Mouse (Mus musculus): ENCODE results near the gene Mrpl23. TPM values are rescaled to one million over a fixed set of nuclear protein-coding genes. Genes with fewer than 3 reads are reported as not detected.

Gene Mrpl23
- polyA plus RNA-seq, 1 experiment: 72.2 TPM

GRCm38 (mm10) chr7:142547874-142548273 lies 15.4 kb downstream of the Mrpl23 start:
- TF ChIP-seq USF1 (IDR thresholded peaks at IDR 0.05; ENCODE audit: low read depth) (no peak), MYOD1 (IDR thresholded peaks at IDR 0.05; ENCODE audit: control insufficient read depth, insufficient read length, low read depth) (no peak), MAX (IDR thresholded peaks at IDR 0.05) (no peak), FOSL1 (IDR thresholded peaks at IDR 0.05; ENCODE audit: insufficient read depth, low read length, poor library complexity, severe bottlenecking) (no peak), CEBPB (IDR thresholded peaks at IDR 0.05; ENCODE audit: low read depth) (no peak), MYOG (IDR thresholded peaks at IDR 0.05; ENCODE audit: control insufficient read depth, extremely low read depth, insufficient read length) (no peak), CTCF (IDR thresholded peaks at IDR 0.05; ENCODE audit: control insufficient read depth, insufficient read depth, insufficient read length) (no peak)
- Histone ChIP-seq H3K27me3 (ENCODE audit: control insufficient read depth, insufficient read depth, insufficient read length) (no peaks in the 10 kb centered on the region), H3K36me3 (ENCODE audit: control insufficient read depth, insufficient read depth) (no peaks in the 10 kb centered on the region), H3K79me2 (ENCODE audit: control insufficient read depth, insufficient read depth) (no peaks in the 10 kb centered on the region), H3K4me3 (ENCODE audit: insufficient read depth, poor library complexity, severe bottlenecking) (no peak overlapping the region), H3K79me3 (ENCODE audit: low read depth) (no peaks in the 10 kb centered on the region), H3ac (ENCODE audit: control insufficient read depth, insufficient read length, low read depth) (no peak overlapping the region)

- Histone ChIP-seq H3K79me3 (ENCODE audit: low read depth) (no peaks in the 10 kb centered on the region), H3K27me3 (ENCODE audit: control insufficient read depth, insufficient read depth, insufficient read length) (no peaks in the 10 kb centered on the region), H3ac (ENCODE audit: control insufficient read depth, insufficient read length, low read depth) (no peak overlapping the region), H3K36me3 (ENCODE audit: control insufficient read depth, insufficient read depth) (no peaks in the 10 kb centered on the region), H3K79me2 (ENCODE audit: control insufficient read depth, insufficient read depth) (no peaks in the 10 kb centered on the region), H3K4me3 (ENCODE audit: insufficient read depth, poor library complexity, severe bottlenecking) (no peak overlapping the region)
- TF ChIP-seq MYOG (IDR thresholded peaks at IDR 0.05; ENCODE audit: control insufficient read depth, extremely low read depth, insufficient read length) (no peak), MAX (IDR thresholded peaks at IDR 0.05) (no peak), CEBPB (IDR thresholded peaks at IDR 0.05; ENCODE audit: low read depth) (no peak), USF1 (IDR thresholded peaks at IDR 0.05; ENCODE audit: low read depth) (no peak), FOSL1 (IDR thresholded peaks at IDR 0.05; ENCODE audit: insufficient read depth, low read length, poor library complexity, severe bottlenecking) (no peak), MYOD1 (IDR thresholded peaks at IDR 0.05; ENCODE audit: control insufficient read depth, insufficient read length, low read depth) (no peak), CTCF (IDR thresholded peaks at IDR 0.05; ENCODE audit: control insufficient read depth, insufficient read depth, insufficient read length) (no peak)
Measured at GRCm38 (mm10) chr7:142548706-142549105, 16.2 kb downstream of the Mrpl23 start.

DNA sequence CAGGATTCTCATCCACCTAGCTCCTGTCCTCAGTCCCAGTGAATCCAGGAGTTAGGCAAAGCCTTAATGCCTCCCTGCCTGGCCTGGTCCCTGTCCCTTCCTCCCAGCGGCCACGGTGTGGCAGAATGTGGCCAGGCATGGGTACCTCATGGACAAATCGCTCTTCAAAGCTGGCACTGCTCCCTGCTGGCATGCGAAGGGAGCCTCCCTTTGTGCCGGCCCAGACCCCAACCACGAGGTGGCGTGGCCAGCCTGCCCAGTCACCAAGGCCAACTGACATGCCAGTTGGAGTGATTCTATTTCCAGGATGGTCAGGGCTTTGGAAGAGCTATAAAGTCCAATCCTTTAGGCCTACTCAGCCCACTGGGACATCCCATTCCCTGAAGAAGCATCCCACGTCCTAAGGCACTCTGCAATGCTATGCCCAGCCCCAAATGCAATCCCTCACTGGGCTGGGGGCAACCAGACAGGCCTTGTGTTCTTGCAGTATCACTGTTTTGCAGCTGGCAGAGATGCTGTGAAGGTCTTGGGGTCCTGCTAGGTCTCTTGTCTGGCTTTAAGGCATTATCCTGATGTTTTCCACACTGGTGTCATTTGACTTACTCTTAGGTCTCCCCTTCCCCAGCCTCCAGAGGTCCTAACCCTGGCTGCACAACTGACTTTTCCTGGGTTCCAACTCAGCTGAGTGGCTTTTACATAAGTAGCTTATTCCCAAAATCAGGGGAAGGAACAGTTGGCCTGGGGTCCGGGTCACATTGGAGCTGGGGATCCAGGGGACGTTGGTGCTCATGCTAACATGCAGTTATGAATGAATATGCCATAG lies 17.7 kb downstream of the Mrpl23 start:
- Histone ChIP-seq H3K27me3 (ENCODE audit: control insufficient read depth, insufficient read depth, insufficient read length) (no peaks in the 10 kb centered on the region), H3K4me3 (ENCODE audit: insufficient read depth, poor library complexity, severe bottlenecking) (no peak overlapping the region), H3K79me3 (ENCODE audit: low read depth) (no peaks in the 10 kb centered on the region), H3K79me2 (ENCODE audit: control insufficient read depth, insufficient read depth) (no peaks in the 10 kb centered on the region), H3K36me3 (ENCODE audit: control insufficient read depth, insufficient read depth) (no peaks in the 10 kb centered on the region), H3ac (ENCODE audit: control insufficient read depth, insufficient read length, low read depth) (peak overlapping the region; percentile 31)
- no peak for TF ChIP-seq USF1 (IDR thresholded peaks at IDR 0.05; ENCODE audit: low read depth)
- TF ChIP-seq CEBPB (IDR thresholded peaks at IDR 0.05; ENCODE audit: low read depth): no peak
- peak; percentile 60 for TF ChIP-seq MAX (IDR thresholded peaks at IDR 0.05)
- TF ChIP-seq MYOD1 (IDR thresholded peaks at IDR 0.05; ENCODE audit: control insufficient read depth, insufficient read length, low read depth): no peak
- no peak for TF ChIP-seq FOSL1 (IDR thresholded peaks at IDR 0.05; ENCODE audit: insufficient read depth, low read length, poor library complexity, severe bottlenecking)
- no peak for TF ChIP-seq MYOG (IDR thresholded peaks at IDR 0.05; ENCODE audit: control insufficient read depth, extremely low read depth, insufficient read length)
- TF ChIP-seq CTCF (IDR thresholded peaks at IDR 0.05; ENCODE audit: control insufficient read depth, insufficient read depth, insufficient read length): peak; percentile 93

- no peak overlapping the region for H3K4me3 ChIP-seq (ENCODE audit: insufficient read depth, poor library complexity, severe bottlenecking)
- TF ChIP-seq USF1 (IDR thresholded peaks at IDR 0.05; ENCODE audit: low read depth) (no peak), MYOD1 (IDR thresholded peaks at IDR 0.05; ENCODE audit: control insufficient read depth, insufficient read length, low read depth) (peak; percentile 84)
- H3K79me2 ChIP-seq (ENCODE audit: control insufficient read depth, insufficient read depth): no peaks in the 10 kb centered on the region
- H3K79me3 ChIP-seq (ENCODE audit: low read depth): no peaks in the 10 kb centered on the region
- H3ac ChIP-seq (ENCODE audit: control insufficient read depth, insufficient read length, low read depth): no peak overlapping the region
- no peaks in the 10 kb centered on the region for H3K36me3 ChIP-seq (ENCODE audit: control insufficient read depth, insufficient read depth)
- H3K27me3 ChIP-seq (ENCODE audit: control insufficient read depth, insufficient read depth, insufficient read length): no peaks in the 10 kb centered on the region
Measured at GRCm38 (mm10) chr7:142550935-142551373, 18.5 kb downstream of the Mrpl23 start.

DNA sequence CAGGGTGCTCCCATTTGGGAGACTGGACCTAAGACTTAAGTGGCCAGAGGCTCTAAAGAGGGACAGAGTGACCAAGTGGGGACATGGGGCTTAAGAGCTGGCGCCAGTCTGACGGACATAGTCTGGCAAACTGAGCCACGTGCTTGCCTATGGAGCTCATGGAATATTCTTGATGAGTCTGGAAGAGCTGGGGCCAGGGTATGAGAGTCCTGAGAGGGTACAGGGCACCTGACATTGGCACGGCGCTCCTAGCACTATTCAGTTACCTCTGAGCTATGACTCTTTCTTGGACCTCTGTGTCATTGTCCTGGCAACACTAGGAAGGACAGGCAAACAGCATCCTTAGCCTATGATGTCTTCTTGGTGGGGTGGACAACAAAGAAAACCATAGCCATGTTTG lies 19.2 kb downstream of the Mrpl23 start:
- no peaks in the 10 kb centered on the region for H3K79me3 ChIP-seq (ENCODE audit: low read depth)
- H3ac ChIP-seq (ENCODE audit: control insufficient read depth, insufficient read length, low read depth): no peak overlapping the region
- H3K4me3 ChIP-seq (ENCODE audit: insufficient read depth, poor library complexity, severe bottlenecking): no peak overlapping the region
- no peaks in the 10 kb centered on the region for H3K79me2 ChIP-seq (ENCODE audit: control insufficient read depth, insufficient read depth)
- TF ChIP-seq CEBPB (IDR thresholded peaks at IDR 0.05; ENCODE audit: low read depth) (no peak), USF1 (IDR thresholded peaks at IDR 0.05; ENCODE audit: low read depth) (no peak), MYOG (IDR thresholded peaks at IDR 0.05; ENCODE audit: control insufficient read depth, extremely low read depth, insufficient read length) (no peak), MYOD1 (IDR thresholded peaks at IDR 0.05; ENCODE audit: control insufficient read depth, insufficient read length, low read depth) (no peak), MAX (IDR thresholded peaks at IDR 0.05) (no peak), FOSL1 (IDR thresholded peaks at IDR 0.05; ENCODE audit: insufficient read depth, low read length, poor library complexity, severe bottlenecking) (no peak), CTCF (IDR thresholded peaks at IDR 0.05; ENCODE audit: control insufficient read depth, insufficient read depth, insufficient read length) (no peak)
- H3K36me3 ChIP-seq (ENCODE audit: control insufficient read depth, insufficient read depth): no peaks in the 10 kb centered on the region
- no peaks in the 10 kb centered on the region for H3K27me3 ChIP-seq (ENCODE audit: control insufficient read depth, insufficient read depth, insufficient read length)
